Mouse (Mus musculus) bone marrow, adult 2 months (tissue): ENCODE measurements around the gene Socs7.

Experiments
- CTCF ChIP-seq: fragments of 200-500 bp; IDR thresholded peaks from 2 replicates; pipeline ENCODE4 v1.5.1; 2011; ENCODE audit warnings: low read length, control low read depth; ENCODE audit not compliant: control insufficient read depth, insufficient read depth
- POLR2A ChIP-seq: fragments of 200-500 bp; IDR thresholded peaks from 2 replicates; pipeline ENCODE4 v1.6.1; 2011; ENCODE audit warnings: low read depth, mild to moderate bottlenecking, control low read depth, low read length, borderline replicate concordance; ENCODE audit not compliant: control insufficient read depth

DNA sequence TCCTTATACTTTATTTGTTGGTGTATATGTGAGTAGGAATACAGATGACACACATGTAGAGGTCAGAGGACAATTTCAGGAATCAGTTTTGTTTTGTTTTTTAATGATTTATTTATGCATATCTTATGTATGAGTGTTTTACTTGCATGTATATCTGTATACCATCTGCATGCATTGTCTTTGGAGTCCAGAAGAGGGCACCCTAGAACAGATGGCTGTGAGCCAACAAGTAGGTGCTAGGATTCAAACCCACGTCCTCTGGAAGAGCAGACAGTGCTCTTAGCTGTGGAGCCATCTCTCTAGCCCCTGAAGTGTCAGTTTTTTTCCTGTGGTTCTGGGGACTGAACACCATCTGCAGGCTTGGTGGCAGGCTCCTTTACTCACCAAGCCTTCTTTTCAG, 37.1 kb upstream of the Socs7 start:
- TF ChIP-seq CTCF = 0 out of 2 replicates have a peak, but pooled peaks have one; percentile 10
- no peak for TF ChIP-seq POLR2A
